Comparison of ENCODE assay signal across 8 mouse cellular contexts in the genomic region with DNA sequence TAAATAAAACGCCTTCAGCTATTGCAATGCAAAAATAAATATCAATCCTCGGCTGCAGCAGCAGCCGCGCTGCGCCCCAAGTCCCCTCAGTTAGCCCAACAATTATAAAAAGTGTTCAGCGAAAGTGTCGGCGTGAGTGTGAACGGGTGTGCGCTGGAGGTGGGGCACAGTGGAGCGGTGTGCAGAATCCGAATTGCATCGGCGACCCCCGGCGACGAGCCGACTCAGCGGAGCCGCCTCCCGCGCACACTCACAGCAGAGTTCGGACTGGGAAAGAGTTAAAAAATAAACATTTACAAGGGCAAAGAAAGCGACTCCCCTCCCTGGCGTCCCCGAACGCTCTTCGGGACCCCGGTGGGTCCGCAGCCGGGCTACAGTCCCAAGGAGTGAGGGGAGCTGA. TPM values are rescaled to one million over a fixed set of nuclear protein-coding genes. Genes with fewer than 3 reads are reported as not detected.
DNase-seq lines count a peak whose midpoint lies in the region; ATAC-seq and TF ChIP-seq lines count a peak whose summit lies in the region.

No protein-coding gene starts in this region.

- intact Hi-C loops in gastrocnemius, adult 2 months (cut with DNase I), result loop anchor here (2.0 kb wide), 1 partner anchor 45 kb away; no protein-coding TSS in a partner anchor
- intact Hi-C loops in left cerebral cortex, postnatal 4 days (cut with DNase I), result loop anchor here (5.0 kb wide), 2 partner anchors 69 to 84 kb away; no protein-coding TSS in a partner anchor

- DNase-seq in gastrocnemius, adult 2 months, result no peak
- no peak for DNase-seq in gastrocnemius, adult 8-10 months (ENCODE audit: low spot score in 2 of 2)
- DNase-seq in right cerebral cortex, postnatal 14 days, result peak; percentile 37
- DNase-seq in right cerebral cortex, adult 2 months (ENCODE audit: low spot score in 2 of 2), result no peak
- DNase-seq in left cerebral cortex, postnatal 4 days, result no peak
- no peak for DNase-seq in gastrocnemius, postnatal 25 days

- H3K9me3 ChIP-seq in limb, embryonic 13.5 days, result no peaks in the 10 kb centered on the region
- H3K9me3 ChIP-seq in stomach, embryonic 15.5 days, result no peaks in the 10 kb centered on the region

- no peaks in the 10 kb centered on the region for H3K36me3 ChIP-seq in limb, embryonic 13.5 days
- no peaks in the 10 kb centered on the region for H3K36me3 ChIP-seq in stomach, embryonic 15.5 days

- H3K27me3 ChIP-seq in limb, embryonic 13.5 days, result peaks cover 92% of the 10 kb centered on the region
- peaks cover 32% of the 10 kb centered on the region for H3K27me3 ChIP-seq in stomach, embryonic 15.5 days (replicated peaks)

- H3K4me3 ChIP-seq in gastrocnemius, adult 2 months, result peak overlapping the region; percentile 81
- peak overlapping the region; percentile 63 for H3K4me3 ChIP-seq in limb, embryonic 13.5 days
- peak overlapping the region; percentile 67 for H3K4me3 ChIP-seq in stomach, embryonic 15.5 days (replicated peaks)

- 0 out of 2 replicates have a peak, but pooled peaks have one; percentile 5 for ATAC-seq in limb, embryonic 13.5 days (ENCODE audit: low FRiP score, low read depth)
- peak; percentile 18; the same call in 1 of the 2 replicates for ATAC-seq in stomach, embryonic 15.5 days (ENCODE audit: insufficient read depth, low FRiP score, low read depth)

- H3K4me1 ChIP-seq in limb, embryonic 13.5 days, result peaks cover 19% of the 10 kb centered on the region
- H3K4me1 ChIP-seq in stomach, embryonic 15.5 days, result peaks cover 24% of the 10 kb centered on the region; the same call in 1 of the 2 replicates

- H3K9ac ChIP-seq in limb, embryonic 13.5 days, result peak overlapping the region; percentile 69
- H3K9ac ChIP-seq in stomach, embryonic 15.5 days, result peak overlapping the region; percentile 57

- H3K4me2 ChIP-seq in limb, embryonic 13.5 days (replicated peaks), result peak overlapping the region; percentile 98
- H3K4me2 ChIP-seq in stomach, embryonic 15.5 days, result peak overlapping the region; percentile 75

- TF ChIP-seq CTCF in gastrocnemius, adult 2 months (IDR thresholded peaks at IDR 0.05), result no peak

- whole genome bisulfite sequencing in limb, embryonic 13.5 days, result under 1% methylated on average over 31 of the region's 31 CpGs
- WGBS in stomach, embryonic 15.5 days, result under 1% methylated on average over 31 of the region's 31 CpGs

- peak overlapping the region; percentile 80 for H3K27ac ChIP-seq in gastrocnemius, adult 2 months
- H3K27ac ChIP-seq in limb, embryonic 13.5 days, result no peak overlapping the region
- H3K27ac ChIP-seq in stomach, embryonic 15.5 days, result peak overlapping the region; percentile 76

RNA-seq across cellular contexts. Expression of gene Gm13889, which starts 1.1 kb away (rescaled TPM):
- 1 to 10 TPM; 4.1 to 6.1 TPM for total RNA-seq in gastrocnemius, adult 2 months (2021)
- 1 to 10 TPM; 3.3 to 5.6 (median 4.9) TPM for total RNA-seq in gastrocnemius, adult 8-10 months (2022)
- 1.1 and 1.8 TPM in 2 replicates for polyA plus RNA-seq in limb, embryonic 13.5 days (2015; fragmentation: Nextera tagmentation; extraction: Ambion mirVana)
- 19.0 and 26.4 TPM in 2 replicates for polyA plus RNA-seq in stomach, embryonic 15.5 days (2015; fragmentation: Nextera tagmentation; extraction: Ambion mirVana)
- total RNA-seq in left cerebral cortex, postnatal 4 days (2021), result 10 to 100 TPM; 44.3 to 45.6 TPM
- 1 to 10 TPM; 8.3 to 8.8 TPM for total RNA-seq in gastrocnemius, postnatal 25 days (2021)

RNA-seq across cellular contexts. Expression of gene Gm27027, which starts 40.3 kb away (rescaled TPM):
- total RNA-seq in gastrocnemius, adult 2 months (2021), result not detected
- not detected for total RNA-seq in gastrocnemius, adult 8-10 months (2022)
- not detected in 2 replicates for polyA plus RNA-seq in limb, embryonic 13.5 days (2015; fragmentation: Nextera tagmentation; extraction: Ambion mirVana)
- polyA plus RNA-seq in stomach, embryonic 15.5 days (2015; fragmentation: Nextera tagmentation; extraction: Ambion mirVana), result not detected in 2 replicates
- total RNA-seq in left cerebral cortex, postnatal 4 days (2021), result not detected
- not detected for total RNA-seq in gastrocnemius, postnatal 25 days (2021)

RNA-seq across cellular contexts. Expression of gene Alkbh3, which starts 54.7 kb away (rescaled TPM):
- total RNA-seq in gastrocnemius, adult 2 months (2021), result 10 to 100 TPM; 54.8 to 55.7 TPM
- total RNA-seq in gastrocnemius, adult 8-10 months (2022), result 10 to 100 TPM; 53.5 to 59.1 (median 57.2) TPM
- 72.3 and 76.9 TPM in 2 replicates for polyA plus RNA-seq in limb, embryonic 13.5 days (2015; fragmentation: Nextera tagmentation; extraction: Ambion mirVana)
- polyA plus RNA-seq in stomach, embryonic 15.5 days (2015; fragmentation: Nextera tagmentation; extraction: Ambion mirVana), result 62.7 TPM in 2 replicates
- total RNA-seq in left cerebral cortex, postnatal 4 days (2021), result 10 to 100 TPM; 33.7 to 43.3 TPM
- 10 to 100 TPM; 54.2 to 59.3 TPM for total RNA-seq in gastrocnemius, postnatal 25 days (2021)

Comparison
In these comparisons a context has a peak if more than half of its experiments do, and no peak if none do; other contexts are left out.
1. RNA of gene Gm13889, which starts 1.1 kb away (total RNA-seq): 44.3 to 45.6 TPM in left cerebral cortex, postnatal 4 days; 8.3 to 8.8 TPM in gastrocnemius, postnatal 25 days, 4.1 to 6.1 TPM in gastrocnemius, adult 2 months and 3.3 to 5.6 TPM in gastrocnemius, adult 8-10 months; every median in the first group is over 4 times any median in the second.
2. Peak in every context shown above with its lines, with median percentiles within 50 percentile points of each other: H3K4me3 ChIP-seq.